Mouse (Mus musculus): Measurements from ENCODE around the gene Pigl. TPM values are rescaled to one million over a fixed set of nuclear protein-coding genes. Genes with fewer than 3 reads are reported as not detected.

The Pigl gene
- polyA plus RNA-seq, 1 experiment from 2014 or later: 6.9 TPM

GRCm38 (mm10) chr11:62486949-62487348, 28.7 kb downstream of the Pigl start:
- Histone ChIP-seq H3K4me3 (replicated peaks; ENCODE audit: low read length) (no peak overlapping the region), H3K4me2 (ENCODE audit: low read length) (no peak overlapping the region), H3K27me3 (replicated peaks; ENCODE audit: control insufficient read depth, insufficient read depth, low read length) (no peaks in the 10 kb centered on the region), H3K36me3 (ENCODE audit: control insufficient read depth, insufficient read depth) (no peaks in the 10 kb centered on the region), H3K9ac (replicated peaks; ENCODE audit: low read depth, low read length) (no peak overlapping the region), H3K9me3 (ENCODE audit: control insufficient read depth, low read length) (no peaks in the 10 kb centered on the region), H3K4me1 (replicated peaks; ENCODE audit: control insufficient read depth, insufficient read depth, low read length) (no peaks in the 10 kb centered on the region), H3K27ac (ENCODE audit: low read length) (no peak overlapping the region)
- no peak for ATAC-seq
- 100% methylated on average over 1 of the region's 1 CpGs for WGBS

- ATAC-seq: no peak
- no peaks in the 10 kb centered on the region for H3K27me3 ChIP-seq (replicated peaks; ENCODE audit: control insufficient read depth, insufficient read depth, low read length)
- H3K36me3 ChIP-seq (ENCODE audit: control insufficient read depth, insufficient read depth): no peaks in the 10 kb centered on the region
- no peak overlapping the region for H3K27ac ChIP-seq (ENCODE audit: low read length)
- H3K4me3 ChIP-seq (replicated peaks; ENCODE audit: low read length): no peak overlapping the region
- no peak overlapping the region for H3K9ac ChIP-seq (replicated peaks; ENCODE audit: low read depth, low read length)
- 93% methylated on average over 10 of the region's 10 CpGs for WGBS
- H3K9me3 ChIP-seq (ENCODE audit: control insufficient read depth, low read length): no peaks in the 10 kb centered on the region
- H3K4me2 ChIP-seq (ENCODE audit: low read length): no peak overlapping the region
- no peaks in the 10 kb centered on the region for H3K4me1 ChIP-seq (replicated peaks; ENCODE audit: control insufficient read depth, insufficient read depth, low read length)
Observed at GRCm38 (mm10) chr11:62487540-62488350, 29.5 kb downstream of the Pigl start.

GRCm38 (mm10) chr11:62493701-62494100, 35.4 kb downstream of the Pigl start:
- Histone ChIP-seq H3K4me3 (replicated peaks; ENCODE audit: low read length) (no peak overlapping the region), H3K36me3 (ENCODE audit: control insufficient read depth, insufficient read depth) (no peaks in the 10 kb centered on the region), H3K4me1 (replicated peaks; ENCODE audit: control insufficient read depth, insufficient read depth, low read length) (peaks cover 5% of the 10 kb centered on the region), H3K9ac (replicated peaks; ENCODE audit: low read depth, low read length) (no peak overlapping the region), H3K4me2 (ENCODE audit: low read length) (no peak overlapping the region), H3K27me3 (replicated peaks; ENCODE audit: control insufficient read depth, insufficient read depth, low read length) (no peaks in the 10 kb centered on the region), H3K27ac (ENCODE audit: low read length) (no peak overlapping the region), H3K9me3 (ENCODE audit: control insufficient read depth, low read length) (no peaks in the 10 kb centered on the region)
- WGBS: 97% methylated on average over 6 of the region's 6 CpGs
- ATAC-seq: no peak

GRCm38 (mm10) chr11:62494754-62495275, 36.6 kb downstream of the Pigl start:
- Histone ChIP-seq H3K9ac (replicated peaks; ENCODE audit: low read depth, low read length) (no peak overlapping the region), H3K4me2 (ENCODE audit: low read length) (no peak overlapping the region), H3K4me1 (replicated peaks; ENCODE audit: control insufficient read depth, insufficient read depth, low read length) (peaks cover 5% of the 10 kb centered on the region), H3K36me3 (ENCODE audit: control insufficient read depth, insufficient read depth) (no peaks in the 10 kb centered on the region), H3K27me3 (replicated peaks; ENCODE audit: control insufficient read depth, insufficient read depth, low read length) (no peaks in the 10 kb centered on the region), H3K27ac (ENCODE audit: low read length) (no peak overlapping the region), H3K9me3 (ENCODE audit: control insufficient read depth, low read length) (no peaks in the 10 kb centered on the region), H3K4me3 (replicated peaks; ENCODE audit: low read length) (no peak overlapping the region)
- ATAC-seq: no peak
- 4% methylated on average over 6 of the region's 6 CpGs for WGBS

GRCm38 (mm10) chr11:62495276-62495801, 37.1 kb downstream of the Pigl start:
- Histone ChIP-seq H3K9me3 (ENCODE audit: control insufficient read depth, low read length) (no peaks in the 10 kb centered on the region), H3K27me3 (replicated peaks; ENCODE audit: control insufficient read depth, insufficient read depth, low read length) (no peaks in the 10 kb centered on the region), H3K4me2 (ENCODE audit: low read length) (no peak overlapping the region), H3K4me3 (replicated peaks; ENCODE audit: low read length) (no peak overlapping the region), H3K27ac (ENCODE audit: low read length) (no peak overlapping the region), H3K9ac (replicated peaks; ENCODE audit: low read depth, low read length) (no peak overlapping the region), H3K36me3 (ENCODE audit: control insufficient read depth, insufficient read depth) (no peaks in the 10 kb centered on the region), H3K4me1 (replicated peaks; ENCODE audit: control insufficient read depth, insufficient read depth, low read length) (peaks cover 5% of the 10 kb centered on the region)
- no peak for ATAC-seq
- 38% methylated on average over 9 of the region's 10 CpGs for WGBS

GRCm38 (mm10) chr11:62496151-62496715, 38.0 kb downstream of the Pigl start:
- H3K36me3 ChIP-seq (ENCODE audit: control insufficient read depth, insufficient read depth): no peaks in the 10 kb centered on the region
- no peak for ATAC-seq
- no peaks in the 10 kb centered on the region for H3K9me3 ChIP-seq (ENCODE audit: control insufficient read depth, low read length)
- H3K27me3 ChIP-seq (replicated peaks; ENCODE audit: control insufficient read depth, insufficient read depth, low read length): no peaks in the 10 kb centered on the region
- WGBS: 66% methylated on average over 5 of the region's 5 CpGs
- H3K4me1 ChIP-seq (replicated peaks; ENCODE audit: control insufficient read depth, insufficient read depth, low read length): peaks cover 5% of the 10 kb centered on the region
- no peak overlapping the region for H3K9ac ChIP-seq (replicated peaks; ENCODE audit: low read depth, low read length)
- H3K4me3 ChIP-seq (replicated peaks; ENCODE audit: low read length): no peak overlapping the region
- H3K4me2 ChIP-seq (ENCODE audit: low read length): no peak overlapping the region
- H3K27ac ChIP-seq (ENCODE audit: low read length): no peak overlapping the region

GRCm38 (mm10) chr11:62497181-62497580, 38.9 kb downstream of the Pigl start:
- Histone ChIP-seq H3K27ac (ENCODE audit: low read length) (no peak overlapping the region), H3K4me1 (replicated peaks; ENCODE audit: control insufficient read depth, insufficient read depth, low read length) (peaks cover 5% of the 10 kb centered on the region), H3K36me3 (ENCODE audit: control insufficient read depth, insufficient read depth) (no peaks in the 10 kb centered on the region), H3K9me3 (ENCODE audit: control insufficient read depth, low read length) (no peaks in the 10 kb centered on the region), H3K9ac (replicated peaks; ENCODE audit: low read depth, low read length) (no peak overlapping the region), H3K4me3 (replicated peaks; ENCODE audit: low read length) (no peak overlapping the region), H3K27me3 (replicated peaks; ENCODE audit: control insufficient read depth, insufficient read depth, low read length) (no peaks in the 10 kb centered on the region), H3K4me2 (ENCODE audit: low read length) (no peak overlapping the region)
- no peak for ATAC-seq
- WGBS: 52% methylated on average over 3 of the region's 3 CpGs

GRCm38 (mm10) chr11:62498802-62499201, 40.5 kb downstream of the Pigl start:
- H3K27ac ChIP-seq (ENCODE audit: low read length): no peak overlapping the region
- H3K36me3 ChIP-seq (ENCODE audit: control insufficient read depth, insufficient read depth): no peaks in the 10 kb centered on the region
- WGBS: 94% methylated on average over 2 of the region's 2 CpGs
- H3K9ac ChIP-seq (replicated peaks; ENCODE audit: low read depth, low read length): no peak overlapping the region
- no peak overlapping the region for H3K4me2 ChIP-seq (ENCODE audit: low read length)
- H3K4me3 ChIP-seq (replicated peaks; ENCODE audit: low read length): no peak overlapping the region
- no peak for ATAC-seq
- H3K27me3 ChIP-seq (replicated peaks; ENCODE audit: control insufficient read depth, insufficient read depth, low read length): no peaks in the 10 kb centered on the region
- peaks cover 5% of the 10 kb centered on the region for H3K4me1 ChIP-seq (replicated peaks; ENCODE audit: control insufficient read depth, insufficient read depth, low read length)
- H3K9me3 ChIP-seq (ENCODE audit: control insufficient read depth, low read length): no peaks in the 10 kb centered on the region

- Histone ChIP-seq H3K36me3 (ENCODE audit: control insufficient read depth, insufficient read depth) (no peaks in the 10 kb centered on the region), H3K4me1 (replicated peaks; ENCODE audit: control insufficient read depth, insufficient read depth, low read length) (no peaks in the 10 kb centered on the region), H3K4me2 (ENCODE audit: low read length) (no peak overlapping the region), H3K9ac (replicated peaks; ENCODE audit: low read depth, low read length) (no peak overlapping the region), H3K9me3 (ENCODE audit: control insufficient read depth, low read length) (no peaks in the 10 kb centered on the region), H3K27me3 (replicated peaks; ENCODE audit: control insufficient read depth, insufficient read depth, low read length) (no peaks in the 10 kb centered on the region), H3K4me3 (replicated peaks; ENCODE audit: low read length) (no peak overlapping the region), H3K27ac (ENCODE audit: low read length) (no peak overlapping the region)
- ATAC-seq: no peak
- WGBS: 81% methylated on average over 2 of the region's 2 CpGs
Observed at GRCm38 (mm10) chr11:62500529-62500928, 42.3 kb downstream of the Pigl start.
